Mouse (Mus musculus) hindbrain, embryonic 16.5 days (tissue): ENCODE measurements at regions not wholly inside any gene's neighbourhood (a gene's known extent, or its start where the extent isn't known, plus 50 kb on each side); places are given as distances from the start of the nearest gene placed in this dataset.
"Not testable (repeated sequence)": the region's sequence is repeated elsewhere in the genome, so short reads cannot be mapped to it uniquely, and the experiment has no call there.

ENCODE experiments used
- ATAC-seq: fragments of 200-750 bp; cut with Nextera tagmentation; 2 replicates; pipeline ENCODE4 v1.8.0; 2017; ENCODE audit warnings: moderate TSS enrichment, moderate library complexity
- H3K27ac ChIP-seq: fragments of 300-500 bp; sonication (generic); 2 replicates; pipeline ENCODE4 v1.5.1; 2014; ENCODE audit warnings: low read depth, mild to moderate bottlenecking, control low read depth, low read length, moderate library complexity
- H3K27me3 ChIP-seq: fragments of 300-500 bp; sonication (generic); replicated peaks from 2 replicates; pipeline ENCODE4 v1.6.1; 2014; ENCODE audit warnings: low read length; ENCODE audit not compliant: control insufficient read depth, insufficient read depth
- H3K36me3 ChIP-seq: fragments of 300-500 bp; sonication (generic); 2 replicates; pipeline ENCODE4 v1.6.1; 2014; ENCODE audit warnings: mild to moderate bottlenecking, low read length, moderate library complexity, mixed read lengths; ENCODE audit not compliant: control insufficient read depth, insufficient read depth
- H3K4me1 ChIP-seq: fragments of 300-500 bp; sonication (generic); 2 replicates; pipeline ENCODE4 v1.6.1; 2014; ENCODE audit warnings: low read depth, low read length; ENCODE audit not compliant: control insufficient read depth, insufficient read depth
- H3K4me2 ChIP-seq: fragments of 300-500 bp; sonication (generic); 2 replicates; pipeline ENCODE4 v1.6.1; 2014; ENCODE audit warnings: mild to moderate bottlenecking, low read length, control low read depth, moderate library complexity
- H3K4me3 ChIP-seq: fragments of 300-500 bp; sonication (generic); 2 replicates; pipeline ENCODE4 v1.5.1; 2014; ENCODE audit warnings: mild to moderate bottlenecking, low read length, control low read depth, moderate library complexity
- H3K9ac ChIP-seq: fragments of 300-500 bp; sonication (generic); 2 replicates; pipeline ENCODE4 v1.6.1; 2014; ENCODE audit warnings: low read depth, mild to moderate bottlenecking, control low read depth, low read length, moderate library complexity
- H3K9me3 ChIP-seq: fragments of 300-500 bp; sonication (generic); 2 replicates; pipeline ENCODE4 v1.6.1; 2014; ENCODE audit warnings: mild to moderate bottlenecking, low read length, moderate library complexity; ENCODE audit not compliant: control insufficient read depth
- WGBS: fragments of 180-500 bp; shearing (Covaris S2); extraction: QIAGEN DNeasy Blood & Tissue Kit; methylation state at CpG from one replicate; pipeline ENCODE4 v1.1.7; 2014; 5-methylcytosine and 5-hydroxymethylcytosine counted together

DNA sequence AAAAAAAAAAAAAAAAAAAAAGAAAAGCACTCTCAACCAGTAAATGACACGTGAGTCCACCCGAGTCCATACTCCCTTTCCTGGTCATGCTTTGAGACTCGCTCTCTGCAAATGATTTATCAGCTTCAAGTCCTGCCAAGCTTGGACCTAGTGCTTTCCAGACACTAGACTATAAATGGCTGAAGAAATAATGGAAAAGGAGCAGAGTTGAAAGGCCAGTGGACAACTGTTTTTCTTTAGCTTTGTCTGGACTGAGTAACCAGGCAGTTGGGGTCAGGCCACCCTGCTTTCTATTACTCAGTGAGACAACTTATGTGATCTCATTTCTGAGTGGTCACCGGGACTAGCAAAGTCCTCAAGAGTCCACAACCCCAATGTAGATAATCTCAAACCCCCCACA lies 112.9 kb downstream of the Kcns3 start:
- no peak for ATAC-seq
- H3K36me3 ChIP-seq = no peaks in the 10 kb centered on the region
- H3K4me3 ChIP-seq = no peak overlapping the region
- no peaks in the 10 kb centered on the region for H3K4me1 ChIP-seq
- H3K9me3 ChIP-seq = no peaks in the 10 kb centered on the region
- no peaks in the 10 kb centered on the region for H3K27me3 ChIP-seq
- no peak overlapping the region for H3K27ac ChIP-seq
- H3K4me2 ChIP-seq = no peak overlapping the region
- H3K9ac ChIP-seq = no peak overlapping the region
- 94% methylated on average over 4 of the region's 4 CpGs for WGBS

GRCm38 (mm10) chr12:11020571-11021545 lies 130.0 kb downstream of the Kcns3 start:
- Histone ChIP-seq H3K4me2 (no peak overlapping the region), H3K27me3 (no peaks in the 10 kb centered on the region), H3K4me3 (no peak overlapping the region), H3K36me3 (no peaks in the 10 kb centered on the region), H3K9ac (no peak overlapping the region), H3K4me1 (no peaks in the 10 kb centered on the region), H3K27ac (no peak overlapping the region), H3K9me3 (no peaks in the 10 kb centered on the region)
- ATAC-seq = 0 out of 2 replicates have a peak, but pooled peaks have one; percentile 40
- 79% methylated on average over 11 of the region's 11 CpGs for WGBS

DNA sequence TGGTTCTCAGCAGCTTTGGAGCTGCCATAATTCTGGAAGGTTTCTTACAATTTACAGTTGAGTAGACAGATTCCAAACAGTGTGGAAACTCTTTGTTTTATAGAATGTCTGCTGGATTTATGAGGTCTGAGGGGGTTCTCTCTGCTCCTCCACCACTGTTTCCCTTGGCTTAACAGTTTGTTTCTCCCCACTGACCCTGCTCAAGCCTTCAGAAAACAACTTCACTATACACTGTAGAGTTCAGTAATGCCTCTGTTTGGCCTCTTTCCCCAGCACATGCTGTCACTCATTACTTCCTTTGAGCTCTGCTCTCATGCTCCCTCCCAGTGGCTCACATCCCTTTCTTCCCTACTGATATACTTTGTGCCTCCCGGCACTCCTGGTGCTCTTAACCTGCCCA lies 139.7 kb downstream of the Kcns3 start:
- H3K27me3 ChIP-seq = no peaks in the 10 kb centered on the region
- H3K9me3 ChIP-seq = no peaks in the 10 kb centered on the region
- no peak overlapping the region for H3K4me3 ChIP-seq
- 81% methylated on average over 1 of the region's 1 CpGs for WGBS
- no peak overlapping the region for H3K4me2 ChIP-seq
- no peaks in the 10 kb centered on the region for H3K36me3 ChIP-seq
- no peak overlapping the region for H3K9ac ChIP-seq
- no peak for ATAC-seq
- no peak overlapping the region for H3K27ac ChIP-seq
- H3K4me1 ChIP-seq = no peaks in the 10 kb centered on the region

GRCm38 (mm10) chr12:10984295-10984694 lies 166.6 kb downstream of the Kcns3 start:
- H3K27ac ChIP-seq = no peak overlapping the region
- no peak for ATAC-seq
- H3K4me2 ChIP-seq = no peak overlapping the region
- H3K4me3 ChIP-seq = no peak overlapping the region
- no peaks in the 10 kb centered on the region for H3K9me3 ChIP-seq
- no peak overlapping the region for H3K9ac ChIP-seq
- no peaks in the 10 kb centered on the region for H3K36me3 ChIP-seq
- WGBS = 74% methylated on average over 3 of the region's 3 CpGs
- H3K4me1 ChIP-seq = no peaks in the 10 kb centered on the region
- no peaks in the 10 kb centered on the region for H3K27me3 ChIP-seq

- Histone ChIP-seq H3K9ac (no peak overlapping the region), H3K27me3 (no peaks in the 10 kb centered on the region), H3K4me2 (no peak overlapping the region), H3K4me3 (no peak overlapping the region), H3K9me3 (no peaks in the 10 kb centered on the region), H3K36me3 (no peaks in the 10 kb centered on the region), H3K27ac (no peak overlapping the region), H3K4me1 (no peaks in the 10 kb centered on the region)
- ATAC-seq = no peak
- 59% methylated on average over 5 of the region's 5 CpGs for WGBS
Measured at GRCm38 (mm10) chr12:10949184-10949583, 201.7 kb downstream of the Kcns3 start.

DNA sequence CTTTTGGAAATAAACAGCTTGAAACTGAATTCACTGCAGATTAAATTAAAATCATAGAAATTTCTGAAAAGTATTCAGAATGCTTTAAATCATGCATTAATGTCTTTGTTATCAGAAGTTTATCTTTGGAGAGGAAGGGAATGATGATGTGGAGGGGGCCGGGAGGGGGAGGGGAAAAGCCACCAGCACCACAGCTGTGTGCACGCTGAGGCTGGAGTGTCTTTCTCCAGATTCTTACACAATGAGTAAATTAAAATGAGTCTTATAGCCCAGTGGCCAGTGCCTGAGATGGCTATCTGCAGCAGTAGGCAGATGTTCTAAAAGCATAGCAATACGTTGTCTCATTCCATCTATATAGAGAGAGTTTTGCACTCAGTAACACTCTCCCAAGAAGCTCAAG lies 209.8 kb downstream of the Kcns3 start:
- no peaks in the 10 kb centered on the region for H3K4me1 ChIP-seq
- H3K4me2 ChIP-seq = no peak overlapping the region
- no peak overlapping the region for H3K27ac ChIP-seq
- H3K36me3 ChIP-seq = no peaks in the 10 kb centered on the region
- no peaks in the 10 kb centered on the region for H3K9me3 ChIP-seq
- ATAC-seq = no peak
- H3K4me3 ChIP-seq = no peak overlapping the region
- WGBS = 74% methylated on average over 3 of the region's 3 CpGs
- H3K27me3 ChIP-seq = no peaks in the 10 kb centered on the region
- no peak overlapping the region for H3K9ac ChIP-seq

GRCm38 (mm10) chr12:10900054-10900453 lies 250.8 kb downstream of the Kcns3 start:
- not testable (repeated sequence) for H3K27me3 ChIP-seq, H3K9ac ChIP-seq, H3K36me3 ChIP-seq, ATAC-seq, H3K4me2 ChIP-seq, H3K4me1 ChIP-seq, H3K9me3 ChIP-seq, H3K27ac ChIP-seq, H3K4me3 ChIP-seq
- WGBS = 95% methylated on average over 9 of the region's 14 CpGs

- Histone ChIP-seq H3K36me3 (no peaks in the 10 kb centered on the region), H3K27me3 (no peaks in the 10 kb centered on the region), H3K4me3 (no peak overlapping the region), H3K9ac (no peak overlapping the region), H3K27ac (no peak overlapping the region), H3K9me3 (no peaks in the 10 kb centered on the region), H3K4me2 (no peak overlapping the region), H3K4me1 (no peaks in the 10 kb centered on the region)
- ATAC-seq = no peak
Measured at GRCm38 (mm10) chr12:10878791-10879190, 272.1 kb downstream of the Kcns3 start.

GRCm38 (mm10) chr12:10874589-10875554 lies 276.0 kb downstream of the Kcns3 start:
- Histone ChIP-seq H3K36me3 (no peaks in the 10 kb centered on the region), H3K4me2 (no peak overlapping the region), H3K27me3 (no peaks in the 10 kb centered on the region), H3K9me3 (no peaks in the 10 kb centered on the region), H3K27ac (no peak overlapping the region), H3K9ac (no peak overlapping the region), H3K4me1 (no peaks in the 10 kb centered on the region), H3K4me3 (no peak overlapping the region)
- WGBS = 26% methylated on average over 9 of the region's 9 CpGs
- peak; percentile 70 for ATAC-seq
